Mouse (Mus musculus): ENCODE data around the gene Lrr1. TPM values are rescaled to one million over a fixed set of nuclear protein-coding genes. Genes with fewer than 3 reads are reported as not detected.

The Lrr1 gene
- polyA plus RNA-seq (2012; rRNA removed), result 8.9 and 11.1 TPM in 2 replicates
- 21.3 and 22.9 TPM in 2 replicates for polyA plus RNA-seq (2014; fragmentation: Nextera tagmentation; extraction: Ambion mirVana)

- DNase-seq (ENCODE audit: low read depth in 3 of 3, low spot score in 3 of 3) (peak; percentile 67 to 75 (median 71)), ATAC-seq (ENCODE audit: insufficient read depth) (peak; percentile 92)
- Histone ChIP-seq H3K36me3 (replicated peaks; ENCODE audit: control insufficient read depth, insufficient read depth, low read depth) (peaks cover 12% of the 10 kb centered on the region), H3K4me3 (ENCODE audit: insufficient read depth in 1 of 2, low read depth in 2 of 2, low read length in 2 of 2) (peak within 1 kb of the TSS; percentile 77 to 92), H3K27ac (peak within 1 kb of the TSS; percentile 61), H3K4me2 (ENCODE audit: low read depth) (peak within 1 kb of the TSS; percentile 81), H3K4me1 (replicated peaks; ENCODE audit: control insufficient read depth in 2 of 2, insufficient read depth in 2 of 2, low read length in 1 of 2) (peaks cover 12 to 18% of the 10 kb centered on the region in 2 experiments), H3K9me3 (ENCODE audit: control insufficient read depth, low read length) (no peaks in the 10 kb centered on the region), H3K9ac (replicated peaks) (peak within 1 kb of the TSS; percentile 84), H3K27me3 (ENCODE audit: control insufficient read depth, insufficient read depth, low read length) (no peaks in the 10 kb centered on the region)
- peak; percentile 79 for TF ChIP-seq EP300 (IDR thresholded peaks at IDR 0.05; ENCODE audit: low read depth)
- peak; percentile 44 for TF ChIP-seq CTCF (IDR thresholded peaks at IDR 0.05; ENCODE audit: low read depth)
- WGBS (ENCODE audit: insufficient replicate concordance), result under 1% methylated on average over 40 of the region's 40 CpGs
Measured at GRCm38 (mm10) chr12:69168461-69169106, at the start of gene Lrr1. TSS of gene Lrr1 (plus strand) at chr12:69168814.

- no peak overlapping the region for H3K4me2 ChIP-seq (ENCODE audit: low read depth)
- no peak for DNase-seq (ENCODE audit: low read depth in 3 of 3, low spot score in 3 of 3)
- WGBS (ENCODE audit: insufficient replicate concordance), result 66% methylated on average over 6 of the region's 6 CpGs
- no peak overlapping the region for H3K9ac ChIP-seq (replicated peaks)
- no peaks in the 10 kb centered on the region for H3K4me1 ChIP-seq (replicated peaks; ENCODE audit: control insufficient read depth in 2 of 2, insufficient read depth in 2 of 2, low read length in 1 of 2)
- H3K9me3 ChIP-seq (ENCODE audit: control insufficient read depth, low read length), result no peaks in the 10 kb centered on the region
- TF ChIP-seq CTCF (IDR thresholded peaks at IDR 0.05; ENCODE audit: low read depth), result no peak
- TF ChIP-seq EP300 (IDR thresholded peaks at IDR 0.05; ENCODE audit: low read depth), result no peak
- H3K4me3 ChIP-seq (ENCODE audit: insufficient read depth in 1 of 2, low read depth in 2 of 2, low read length in 2 of 2), result no peak overlapping the region
- no peaks in the 10 kb centered on the region for H3K36me3 ChIP-seq (replicated peaks; ENCODE audit: control insufficient read depth, insufficient read depth, low read depth)
- no peak for ATAC-seq (ENCODE audit: insufficient read depth)
- no peaks in the 10 kb centered on the region for H3K27me3 ChIP-seq (ENCODE audit: control insufficient read depth, insufficient read depth, low read length)
- H3K27ac ChIP-seq, result no peak overlapping the region
Measured at GRCm38 (mm10) chr12:69119908-69120307, 48.7 kb upstream of the Lrr1 start.

GRCm38 (mm10) chr12:69122801-69123200 is 45.8 kb upstream of the Lrr1 start:
- Histone ChIP-seq H3K4me2 (ENCODE audit: low read depth) (no peak overlapping the region), H3K36me3 (replicated peaks; ENCODE audit: control insufficient read depth, insufficient read depth, low read depth) (no peaks in the 10 kb centered on the region), H3K4me3 (ENCODE audit: insufficient read depth in 1 of 2, low read depth in 2 of 2, low read length in 2 of 2) (no peak overlapping the region), H3K27ac (no peak overlapping the region), H3K9me3 (ENCODE audit: control insufficient read depth, low read length) (no peaks in the 10 kb centered on the region), H3K4me1 (replicated peaks; ENCODE audit: control insufficient read depth in 2 of 2, insufficient read depth in 2 of 2, low read length in 1 of 2) (no peaks in the 10 kb centered on the region), H3K9ac (replicated peaks) (no peak overlapping the region), H3K27me3 (ENCODE audit: control insufficient read depth, insufficient read depth, low read length) (no peaks in the 10 kb centered on the region)
- DNase-seq (ENCODE audit: low read depth in 3 of 3, low spot score in 3 of 3) (no peak), ATAC-seq (ENCODE audit: insufficient read depth) (no peak)
- TF ChIP-seq EP300 (IDR thresholded peaks at IDR 0.05; ENCODE audit: low read depth) (no peak), CTCF (IDR thresholded peaks at IDR 0.05; ENCODE audit: low read depth) (no peak)
- 72% methylated on average over 11 of the region's 11 CpGs for WGBS (ENCODE audit: insufficient replicate concordance)

- ATAC-seq (ENCODE audit: insufficient read depth) (no peak), DNase-seq (ENCODE audit: low read depth in 3 of 3, low spot score in 3 of 3) (no peak)
- no peaks in the 10 kb centered on the region for H3K27me3 ChIP-seq (ENCODE audit: control insufficient read depth, insufficient read depth, low read length)
- no peak overlapping the region for H3K4me2 ChIP-seq (ENCODE audit: low read depth)
- peaks cover 0 to 2% of the 10 kb centered on the region in 2 experiments; a peak in 2 of 4 replicates for H3K4me1 ChIP-seq (replicated peaks; ENCODE audit: control insufficient read depth in 2 of 2, insufficient read depth in 2 of 2, low read length in 1 of 2)
- H3K27ac ChIP-seq, result no peak overlapping the region
- no peak overlapping the region for H3K4me3 ChIP-seq (ENCODE audit: insufficient read depth in 1 of 2, low read depth in 2 of 2, low read length in 2 of 2)
- H3K9ac ChIP-seq (replicated peaks), result no peak overlapping the region
- no peaks in the 10 kb centered on the region for H3K9me3 ChIP-seq (ENCODE audit: control insufficient read depth, low read length)
- WGBS (ENCODE audit: insufficient replicate concordance), result 45% methylated on average over 5 of the region's 5 CpGs
- TF ChIP-seq CTCF (IDR thresholded peaks at IDR 0.05; ENCODE audit: low read depth), result no peak
- TF ChIP-seq EP300 (IDR thresholded peaks at IDR 0.05; ENCODE audit: low read depth), result no peak
- no peaks in the 10 kb centered on the region for H3K36me3 ChIP-seq (replicated peaks; ENCODE audit: control insufficient read depth, insufficient read depth, low read depth)
Measured at GRCm38 (mm10) chr12:69125066-69125465, 43.5 kb upstream of the Lrr1 start.

GRCm38 (mm10) chr12:69127170-69127569 is 41.4 kb upstream of the Lrr1 start:
- 61% methylated on average over 5 of the region's 5 CpGs for WGBS (ENCODE audit: insufficient replicate concordance)
- H3K9me3 ChIP-seq (ENCODE audit: control insufficient read depth, low read length), result no peaks in the 10 kb centered on the region
- H3K4me3 ChIP-seq (ENCODE audit: insufficient read depth in 1 of 2, low read depth in 2 of 2, low read length in 2 of 2), result no peak overlapping the region
- no peak overlapping the region for H3K27ac ChIP-seq
- H3K36me3 ChIP-seq (replicated peaks; ENCODE audit: control insufficient read depth, insufficient read depth, low read depth), result no peaks in the 10 kb centered on the region
- TF ChIP-seq CTCF (IDR thresholded peaks at IDR 0.05; ENCODE audit: low read depth) (peak; percentile 86), EP300 (IDR thresholded peaks at IDR 0.05; ENCODE audit: low read depth) (no peak)
- H3K4me2 ChIP-seq (ENCODE audit: low read depth), result no peak overlapping the region
- peak; percentile 19 to 20 (median 19) for DNase-seq (ENCODE audit: low read depth in 3 of 3, low spot score in 3 of 3)
- no peaks in the 10 kb centered on the region for H3K27me3 ChIP-seq (ENCODE audit: control insufficient read depth, insufficient read depth, low read length)
- ATAC-seq (ENCODE audit: insufficient read depth), result no peak
- H3K9ac ChIP-seq (replicated peaks), result no peak overlapping the region
- H3K4me1 ChIP-seq (replicated peaks; ENCODE audit: control insufficient read depth in 2 of 2, insufficient read depth in 2 of 2, low read length in 1 of 2), result peaks cover 0 to 4% of the 10 kb centered on the region in 2 experiments; a peak in 2 of 4 replicates
